Mouse (Mus musculus) heart, embryonic 13.5 days (tissue): ENCODE measurements around the gene Iffo2. TPM values are rescaled to one million over a fixed set of nuclear protein-coding genes. Genes with fewer than 3 reads are reported as not detected.

Experiments
- ATAC-seq: fragments of 200-750 bp; cut with Nextera tagmentation; 2 replicates; pipeline ENCODE4 v1.8.0; 2017; ENCODE audit warnings: moderate TSS enrichment; ENCODE audit not compliant: insufficient number of reproducible peaks, low FRiP score, low TSS enrichment; ENCODE audit errors: extremely low read depth
- H3K27ac ChIP-seq: fragments of 300-500 bp; sonication (generic); replicated peaks from 2 replicates; pipeline ENCODE4 v1.5.1; 2015; ENCODE audit warnings: moderate library complexity, mild to moderate bottlenecking, inconsistent platforms
- H3K27me3 ChIP-seq: fragments of 300-500 bp; sonication (generic); replicated peaks from 2 replicates; pipeline ENCODE4 v1.6.1; 2015; ENCODE audit warnings: mild to moderate bottlenecking, inconsistent platforms
- H3K36me3 ChIP-seq: fragments of 300-500 bp; sonication (generic); 2 replicates; pipeline ENCODE4 v1.6.1; 2015; ENCODE audit warnings: mild to moderate bottlenecking, inconsistent platforms
- H3K4me1 ChIP-seq: fragments of 300-500 bp; sonication (generic); 2 replicates; pipeline ENCODE4 v1.6.1; 2015; ENCODE audit warnings: inconsistent platforms
- H3K4me2 ChIP-seq: fragments of 300-500 bp; sonication (generic); 2 replicates; pipeline ENCODE4 v1.6.1; 2015; ENCODE audit warnings: inconsistent platforms, mild to moderate bottlenecking, moderate library complexity
- H3K4me3 ChIP-seq: fragments of 300-500 bp; sonication (generic); 2 replicates; pipeline ENCODE4 v1.5.1; 2015; ENCODE audit warnings: moderate library complexity, mild to moderate bottlenecking, inconsistent platforms
- H3K9ac ChIP-seq: fragments of 300-500 bp; sonication (generic); 2 replicates; pipeline ENCODE4 v1.6.1; 2015; ENCODE audit warnings: inconsistent platforms, mild to moderate bottlenecking, moderate library complexity
- H3K9me3 ChIP-seq: fragments of 300-500 bp; sonication (generic); 2 replicates; pipeline ENCODE4 v1.6.1; 2016; ENCODE audit warnings: inconsistent platforms
- WGBS: fragments of 180-500 bp; shearing (Covaris S2); methylation state at CpG from one replicate; pipeline ENCODE4 v1.1.7; 2015; ENCODE audit warnings: mixed read lengths; 5-methylcytosine and 5-hydroxymethylcytosine counted together
- polyA plus RNA-seq: library from polyadenylated mRNA; unstranded; fragments of >200 nt; fragmentation: Nextera tagmentation; extraction: Ambion mirVana; gene quantifications from 2 replicates; pipeline ENCODE4 v1.2.1, GENCODE M21; 2015

The Iffo2 gene
- polyA plus RNA-seq, 1 experiment from 2014 or later = 3.2 TPM

- 59% methylated on average over 6 of the region's 6 CpGs for WGBS
- H3K4me2 ChIP-seq = no peak overlapping the region
- H3K27me3 ChIP-seq = no peaks in the 10 kb centered on the region
These were observed 80.6 kb downstream of the Iffo2 start for GRCm38 (mm10) chr4:139610954-139611353.

GRCm38 (mm10) chr4:139611542-139611953, 81.2 kb downstream of the Iffo2 start:
- peak overlapping the region; percentile 80 for H3K27ac ChIP-seq
- WGBS = 4% methylated on average over 10 of the region's 10 CpGs
- 0 out of 2 replicates have a peak, but pooled peaks have one; percentile 23 for ATAC-seq

More at GRCm38 (mm10) chr4:139610954-139611353, 80.6 kb downstream of the Iffo2 start:
- Histone ChIP-seq H3K36me3 (peaks cover 77% of the 10 kb centered on the region), H3K9ac (peak overlapping the region; percentile 44; the same call in 1 of the 2 replicates), H3K27ac (peak overlapping the region; percentile 80), H3K4me1 (peaks cover 10% of the 10 kb centered on the region), H3K4me3 (no peak overlapping the region), H3K9me3 (peaks cover 8% of the 10 kb centered on the region; the same call in 1 of the 2 replicates)
- ATAC-seq = no peak

GRCm38 (mm10) chr4:139614524-139615260, 84.3 kb downstream of the Iffo2 start:
- Histone ChIP-seq H3K4me3 (no peak overlapping the region), H3K36me3 (peaks cover 62% of the 10 kb centered on the region), H3K4me2 (no peak overlapping the region), H3K9me3 (peaks cover 8% of the 10 kb centered on the region; the same call in 1 of the 2 replicates), H3K27me3 (no peaks in the 10 kb centered on the region), H3K27ac (no peak overlapping the region), H3K4me1 (peaks cover 25% of the 10 kb centered on the region), H3K9ac (no peak overlapping the region)
- no peak for ATAC-seq
- WGBS = 86% methylated on average over 21 of the region's 21 CpGs

More at GRCm38 (mm10) chr4:139611542-139611953, 81.2 kb downstream of the Iffo2 start:
- Histone ChIP-seq H3K4me2 (peak overlapping the region; percentile 61), H3K36me3 (peaks cover 77% of the 10 kb centered on the region), H3K4me1 (peaks cover 16% of the 10 kb centered on the region), H3K27me3 (no peaks in the 10 kb centered on the region), H3K4me3 (peak overlapping the region; percentile 22), H3K9me3 (peaks cover 8% of the 10 kb centered on the region; the same call in 1 of the 2 replicates), H3K9ac (peak overlapping the region; percentile 64)

- Histone ChIP-seq H3K4me1 (peaks cover 21% of the 10 kb centered on the region), H3K4me3 (peak overlapping the region; percentile 56), H3K27ac (peak overlapping the region; percentile 70), H3K4me2 (peak overlapping the region; percentile 74), H3K9ac (peak overlapping the region; percentile 81), H3K36me3 (peaks cover 73% of the 10 kb centered on the region), H3K9me3 (peaks cover 8% of the 10 kb centered on the region; the same call in 1 of the 2 replicates), H3K27me3 (no peaks in the 10 kb centered on the region)
- peak; percentile 53; the same call in 1 of the 2 replicates for ATAC-seq
- WGBS = 10% methylated on average over 24 of the region's 24 CpGs
These were observed 86.1 kb downstream of the Iffo2 start for GRCm38 (mm10) chr4:139616276-139617000.

- 44% methylated on average over 3 of the region's 3 CpGs for WGBS
- Histone ChIP-seq H3K9me3 (peaks cover 8% of the 10 kb centered on the region; the same call in 1 of the 2 replicates), H3K4me2 (peak overlapping the region; percentile 74), H3K36me3 (peaks cover 73% of the 10 kb centered on the region), H3K4me3 (peak overlapping the region; percentile 56), H3K4me1 (peaks cover 24% of the 10 kb centered on the region), H3K27me3 (no peaks in the 10 kb centered on the region), H3K27ac (peak overlapping the region; percentile 70), H3K9ac (peak overlapping the region; percentile 81)
- ATAC-seq = no peak
These were observed 86.6 kb downstream of the Iffo2 start for GRCm38 (mm10) chr4:139617001-139617364.

- Histone ChIP-seq H3K36me3 (peaks cover 46% of the 10 kb centered on the region), H3K4me1 (peaks cover 42% of the 10 kb centered on the region), H3K4me3 (no peak overlapping the region), H3K27ac (no peak overlapping the region), H3K27me3 (peaks cover 5% of the 10 kb centered on the region), H3K9ac (no peak overlapping the region), H3K4me2 (no peak overlapping the region), H3K9me3 (no peaks in the 10 kb centered on the region)
- no peak for ATAC-seq
- 64% methylated on average over 6 of the region's 6 CpGs for WGBS
These were observed 89.4 kb downstream of the Iffo2 start for GRCm38 (mm10) chr4:139619765-139620164.

GRCm38 (mm10) chr4:139622373-139623282, 92.3 kb downstream of the Iffo2 start, which contains the start of gene Aldh4a1:
Gene Aldh4a1 (plus strand): TSS chr4:139622866.
- Histone ChIP-seq H3K4me1 (peaks cover 26% of the 10 kb centered on the region), H3K4me3 (peak within 1 kb of the TSS; percentile 71), H3K4me2 (peak within 1 kb of the TSS; percentile 84), H3K9me3 (no peaks in the 10 kb centered on the region), H3K27ac (peak within 1 kb of the TSS; percentile 65), H3K36me3 (peaks cover 20% of the 10 kb centered on the region), H3K27me3 (peaks cover 6% of the 10 kb centered on the region), H3K9ac (peak within 1 kb of the TSS; percentile 85)
- 0% methylated on average over 36 of the region's 38 CpGs for WGBS
- ATAC-seq = peak; percentile 99

GRCm38 (mm10) chr4:139623434-139624115, 93.2 kb downstream of the Iffo2 start:
- ATAC-seq = no peak
- Histone ChIP-seq H3K4me1 (peaks cover 26% of the 10 kb centered on the region), H3K36me3 (peaks cover 13% of the 10 kb centered on the region), H3K27me3 (peaks cover 6% of the 10 kb centered on the region), H3K9ac (peak overlapping the region; percentile 85), H3K9me3 (no peaks in the 10 kb centered on the region), H3K4me3 (peak overlapping the region; percentile 71), H3K27ac (no peak overlapping the region), H3K4me2 (peak overlapping the region; percentile 84)
- WGBS = 26% methylated on average over 21 of the region's 21 CpGs

GRCm38 (mm10) chr4:139624116-139624489, 93.8 kb downstream of the Iffo2 start:
- H3K9me3 ChIP-seq = no peaks in the 10 kb centered on the region
- peak overlapping the region; percentile 84 for H3K4me2 ChIP-seq
- WGBS = 67% methylated on average over 5 of the region's 5 CpGs
- H3K9ac ChIP-seq = peak overlapping the region; percentile 85; the same call in 1 of the 2 replicates
- peaks cover 29% of the 10 kb centered on the region for H3K4me1 ChIP-seq
- H3K27me3 ChIP-seq = peaks cover 6% of the 10 kb centered on the region
- H3K36me3 ChIP-seq = peaks cover 13% of the 10 kb centered on the region
- H3K27ac ChIP-seq = no peak overlapping the region
- H3K4me3 ChIP-seq = peak overlapping the region; percentile 71; the same call in 1 of the 2 replicates
- no peak for ATAC-seq

GRCm38 (mm10) chr4:139624706-139625105, 94.4 kb downstream of the Iffo2 start:
- Histone ChIP-seq H3K9me3 (no peaks in the 10 kb centered on the region), H3K27ac (no peak overlapping the region), H3K4me3 (no peak overlapping the region), H3K27me3 (peaks cover 6% of the 10 kb centered on the region), H3K4me1 (peaks cover 33% of the 10 kb centered on the region), H3K36me3 (peaks cover 13% of the 10 kb centered on the region), H3K9ac (0 out of 2 replicates have a peak overlapping the region, but pooled peaks have one; percentile 85), H3K4me2 (no peak overlapping the region)
- 73% methylated on average over 10 of the region's 10 CpGs for WGBS
- ATAC-seq = no peak
